Comparison of ENCODE assay signal across 27 mouse cellular contexts in genomic region chr3:18705165-18705564, GRCm38 (mm10).
A peak's percentile ranks its signal among the peaks of the same experiment; 100 is the strongest.
DNase-seq lines count a peak whose midpoint lies in the region; ATAC-seq and TF ChIP-seq lines count a peak whose summit lies in the region.
"Had no signal": no experiment of that assay in that cellular context is flagged by ENCODE, and none has a peak within 500 bp of the region (broad histone marks: within the 10 kb centered on the region; RNA-seq: fewer than 3 reads in every experiment).

No protein-coding gene starts in this region.

- TF ChIP-seq POLR2A in brain, embryonic 14.5 days (IDR thresholded peaks at IDR 0.05; ENCODE audit: borderline replicate concordance, extremely low read depth, insufficient read depth, insufficient read length, poor library complexity, severe bottlenecking), result no peak

- intact Hi-C loops in left cerebral cortex, postnatal 4 days (cut with DNase I), result no loop called here

- H3K4me3 ChIP-seq in forebrain, embryonic 14.5 days (ENCODE audit: low read depth, low read length), result no peak overlapping the region
- H3K4me3 ChIP-seq in forebrain, embryonic 12.5 days (replicated peaks), result no peak overlapping the region
- H3K4me3 ChIP-seq: embryonic facial prominence, embryonic 12.5 days; embryonic facial prominence, embryonic 15.5 days; heart, embryonic 12.5 days; heart, embryonic 15.5 days; hindbrain, embryonic 10.5 days; hindbrain, embryonic 13.5 days; intestine, embryonic 15.5 days had no signal

- peak; percentile 56 for DNase-seq in forebrain, embryonic 14.5 days (ENCODE audit: low spot score)
- peak; percentile 18 for DNase-seq in Muller cell, postnatal 12 days (ENCODE audit: inconsistent ontology term)
- peak; percentile 67 for DNase-seq in brain, embryonic 14.5 days (ENCODE audit: low read depth)
- DNase-seq in left cerebral cortex, postnatal 4 days, result no peak
- no peak for DNase-seq in neural tube, embryonic 10.5 days (ENCODE audit: extremely low spot score, low spot score)
- DNase-seq: adrenal gland, adult 2 months; adrenal gland, postnatal 14 days; B cell, adult 2 months; cerebellum, adult 2 months; cerebellum, adult 9-11 months; gastrocnemius, postnatal 25 days; heart, adult 18-20 months; heart, postnatal 10 days; heart, postnatal 36 days; kidney, adult 11 months; kidney, adult 8-10 months had no signal

- no peak for TF ChIP-seq CTCF in brain, embryonic 14.5 days (IDR thresholded peaks at IDR 0.05; ENCODE audit: borderline replicate concordance, extremely low read depth, insufficient read depth, insufficient read length)

- H3K4me2 ChIP-seq in forebrain, embryonic 14.5 days (ENCODE audit: low read length), result no peak overlapping the region
- no peak overlapping the region for H3K4me2 ChIP-seq in forebrain, embryonic 12.5 days
- H3K4me2 ChIP-seq: embryonic facial prominence, embryonic 12.5 days; embryonic facial prominence, embryonic 15.5 days; heart, embryonic 12.5 days; heart, embryonic 15.5 days; hindbrain, embryonic 13.5 days; intestine, embryonic 15.5 days had no signal

- no peaks in the 10 kb centered on the region for H3K27me3 ChIP-seq in forebrain, embryonic 14.5 days (replicated peaks; ENCODE audit: control insufficient read depth, insufficient read depth, low read length)
- no peaks in the 10 kb centered on the region for H3K27me3 ChIP-seq in forebrain, embryonic 12.5 days
- H3K27me3 ChIP-seq: CH12.LX; embryonic facial prominence, embryonic 12.5 days; embryonic facial prominence, embryonic 15.5 days; heart, embryonic 12.5 days; heart, embryonic 15.5 days; hindbrain, embryonic 13.5 days; intestine, embryonic 15.5 days had no signal

- H3K36me3 ChIP-seq in forebrain, embryonic 14.5 days (ENCODE audit: control insufficient read depth, insufficient read depth, low read length), result no peaks in the 10 kb centered on the region
- no peaks in the 10 kb centered on the region for H3K36me3 ChIP-seq in forebrain, embryonic 12.5 days (replicated peaks)
- H3K36me3 ChIP-seq: embryonic facial prominence, embryonic 12.5 days; embryonic facial prominence, embryonic 15.5 days; G1E; heart, embryonic 12.5 days; heart, embryonic 15.5 days; hindbrain, embryonic 10.5 days; hindbrain, embryonic 13.5 days; intestine, embryonic 15.5 days had no signal

- ATAC-seq in forebrain, embryonic 14.5 days, result no peak; the same call in 1 of the 2 replicates
- no peak for ATAC-seq in forebrain, embryonic 12.5 days (ENCODE audit: low FRiP score)
- ATAC-seq: hindbrain, embryonic 16.5 days; intestine, embryonic 15.5 days had no signal

- H3K4me1 ChIP-seq in forebrain, embryonic 14.5 days (ENCODE audit: control insufficient read depth, insufficient read depth, low read length), result peaks cover 9% of the 10 kb centered on the region
- no peaks in the 10 kb centered on the region; the same call in 1 of the 2 replicates for H3K4me1 ChIP-seq in forebrain, embryonic 12.5 days
- H3K4me1 ChIP-seq: embryonic facial prominence, embryonic 12.5 days; heart, embryonic 12.5 days; heart, embryonic 15.5 days; hindbrain, embryonic 10.5 days; hindbrain, embryonic 13.5 days; intestine, embryonic 15.5 days had no signal

- no peaks in the 10 kb centered on the region for H3K9me3 ChIP-seq in forebrain, embryonic 14.5 days (replicated peaks; ENCODE audit: control insufficient read depth, low read length)
- H3K9me3 ChIP-seq in forebrain, embryonic 12.5 days, result no peaks in the 10 kb centered on the region
- H3K9me3 ChIP-seq: embryonic facial prominence, embryonic 12.5 days; embryonic facial prominence, embryonic 15.5 days; G1E; heart, embryonic 12.5 days; heart, embryonic 15.5 days; hindbrain, embryonic 10.5 days; hindbrain, embryonic 13.5 days; intestine, embryonic 15.5 days had no signal

- H3K9ac ChIP-seq in forebrain, embryonic 14.5 days (ENCODE audit: low read length), result no peak overlapping the region
- no peak overlapping the region for H3K9ac ChIP-seq in forebrain, embryonic 12.5 days
- H3K9ac ChIP-seq: embryonic facial prominence, embryonic 12.5 days; embryonic facial prominence, embryonic 15.5 days; heart, embryonic 12.5 days; heart, embryonic 15.5 days; hindbrain, embryonic 13.5 days; intestine, embryonic 15.5 days had no signal

- WGBS in forebrain, embryonic 14.5 days, result 44% methylated on average over 6 of the region's 6 CpGs
- WGBS in forebrain, embryonic 12.5 days, result 70% methylated on average over 6 of the region's 6 CpGs

- no peak overlapping the region for H3K27ac ChIP-seq in forebrain, embryonic 14.5 days (ENCODE audit: low read depth, low read length)
- H3K27ac ChIP-seq in forebrain, embryonic 12.5 days, result no peak overlapping the region
- H3K27ac ChIP-seq: embryonic facial prominence, embryonic 12.5 days; embryonic facial prominence, embryonic 15.5 days; heart, embryonic 15.5 days; hindbrain, embryonic 10.5 days; hindbrain, embryonic 13.5 days; intestine, embryonic 15.5 days had no signal

Comparison
In these comparisons a context has a peak if more than half of its experiments do, and no peak if none do; other contexts are left out.
1. DNase-seq: peak in forebrain, embryonic 14.5 days (single experiment), Muller cell, postnatal 12 days (single experiment) and brain, embryonic 14.5 days (single experiment); none in left cerebral cortex, postnatal 4 days (single experiment) and neural tube, embryonic 10.5 days (single experiment).